Mouse (Mus musculus) right cerebral cortex, postnatal 36 days (tissue): ENCODE results near the gene Exosc6.
A peak's percentile ranks its signal among the peaks of the same experiment; 100 is the strongest.
"Not testable (repeated sequence)": the region's sequence is repeated elsewhere in the genome, so short reads cannot be mapped to it uniquely, and the experiment has no call there.

Experiments used
- DNase-seq, 2 experiments: peaks; one replicate each; pipeline ENCODE4 v3.0.0; 2022; ENCODE audit warnings: low spot score in 2 of 2, mixed read lengths in 1 of 2

Exosc6 gene

GRCm38 (mm10) chr8:111061688-111062071 lies 5.5 kb downstream of the Exosc6 start:
- DNase-seq: no peak

GRCm38 (mm10) chr8:111062072-111062757 lies 6.1 kb downstream of the Exosc6 start:
- peak; percentile 89 to 91 for DNase-seq

DNA sequence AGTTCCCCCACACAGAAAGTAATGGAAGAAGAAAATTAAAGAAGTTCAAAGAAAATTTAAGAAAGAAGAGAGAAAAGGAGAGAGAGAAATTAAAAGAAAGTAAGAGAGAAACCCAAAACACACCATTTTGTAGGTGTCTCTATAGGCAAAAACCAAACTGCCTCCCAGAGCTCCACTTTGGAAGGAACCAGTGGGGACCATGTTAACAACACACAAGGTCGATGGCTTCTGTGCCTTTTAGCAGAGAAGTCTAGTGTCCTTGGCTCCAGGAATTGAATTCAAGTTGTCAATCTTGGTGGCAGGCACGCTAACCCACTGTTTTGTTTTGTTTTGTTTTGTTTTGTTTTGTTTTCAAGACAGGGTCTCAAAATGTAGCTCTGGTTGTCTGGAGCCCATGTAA lies 6.8 kb downstream of the Exosc6 start:
- DNase-seq: no peak

- DNase-seq: no peak
These were observed 10.2 kb downstream of the Exosc6 start for GRCm38 (mm10) chr8:111066308-111066707.

- no peak for DNase-seq
These were observed 11.3 kb downstream of the Exosc6 start for GRCm38 (mm10) chr8:111067439-111067838.

DNA sequence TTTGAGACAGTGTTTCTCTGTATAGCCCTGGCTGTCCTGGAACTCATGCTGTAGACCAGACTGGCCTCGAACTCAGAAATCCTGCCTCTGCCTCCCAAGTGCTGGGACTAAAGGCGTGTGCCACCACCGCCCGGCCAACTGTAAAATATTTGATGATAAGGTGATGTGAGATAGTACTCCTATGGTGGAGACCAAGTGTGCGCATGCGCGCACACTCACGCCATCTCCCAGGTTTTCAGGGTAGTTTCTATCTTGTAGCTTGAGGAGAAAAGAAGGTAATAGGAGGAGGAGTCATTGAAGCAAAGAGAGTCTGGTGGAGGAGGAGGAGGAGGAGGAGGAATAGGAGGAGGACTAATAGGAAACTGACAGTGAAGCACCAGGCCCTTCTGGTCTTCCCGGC lies 12.5 kb downstream of the Exosc6 start:
- DNase-seq: not testable (repeated sequence)

DNA sequence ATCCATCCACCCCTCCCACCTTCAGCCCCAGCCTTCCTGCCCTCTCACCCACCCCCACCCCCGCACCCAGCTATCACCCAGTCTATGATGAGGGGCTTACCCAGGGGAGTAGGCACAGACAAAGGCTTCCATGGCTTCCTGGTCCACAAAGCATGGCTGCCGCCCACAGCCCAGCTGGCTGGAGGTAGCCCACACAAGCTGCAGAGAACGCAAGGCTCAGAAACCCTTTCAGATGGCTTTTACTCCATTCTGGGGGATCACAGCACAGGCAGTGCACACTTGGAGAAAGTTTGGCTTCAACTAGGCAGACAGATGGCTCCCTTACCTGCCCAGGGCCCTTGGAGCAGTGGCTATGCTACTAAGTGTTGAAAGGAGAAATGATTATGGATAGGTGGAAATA lies 19.8 kb downstream of the Exosc6 start:
- DNase-seq: peak; percentile 56 to 61

DNA sequence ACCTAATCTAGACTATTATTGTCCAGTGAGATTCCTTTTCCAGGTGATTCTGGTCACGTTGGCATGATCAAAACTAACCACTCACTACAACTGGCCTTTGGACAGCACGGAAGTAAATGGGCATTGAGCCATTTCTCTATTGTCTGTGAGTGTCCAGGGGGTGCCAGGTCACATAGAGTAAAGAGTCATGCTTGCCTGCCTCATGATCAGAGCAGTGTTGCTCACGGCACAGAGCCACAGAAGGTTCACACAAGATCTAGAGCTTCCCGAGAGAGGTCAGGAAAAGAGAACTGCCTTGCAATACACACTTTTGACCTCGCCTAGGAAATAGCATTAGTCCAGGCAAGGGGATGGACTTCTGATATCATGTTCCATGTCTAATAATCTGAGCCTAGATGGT lies 23.3 kb downstream of the Exosc6 start:
- no peak for DNase-seq

DNA sequence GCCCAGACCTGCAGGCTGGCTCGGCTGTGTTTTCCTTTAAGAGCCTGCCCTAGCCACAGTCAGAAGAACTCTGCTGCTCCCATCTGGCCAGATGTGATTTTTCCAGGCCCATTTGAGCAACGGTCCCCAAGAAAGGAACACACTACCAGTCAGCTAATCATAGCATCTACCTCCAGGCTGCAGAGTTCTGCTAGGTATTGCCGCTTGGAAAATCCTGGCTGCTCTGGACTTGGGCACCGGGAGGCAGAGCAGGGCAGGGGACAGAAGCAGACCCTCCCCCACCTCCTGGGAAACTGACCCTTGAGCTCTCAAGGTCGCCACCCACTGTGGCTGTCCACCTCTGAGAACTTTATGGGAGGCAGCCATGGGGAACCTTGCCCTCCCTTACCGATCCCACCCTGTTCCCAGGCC lies 23.7 kb downstream of the Exosc6 start:
- no peak for DNase-seq

- no peak for DNase-seq
These were observed 25.6 kb downstream of the Exosc6 start for GRCm38 (mm10) chr8:111081580-111082258.

- not testable (repeated sequence) for DNase-seq
These were observed 27.8 kb downstream of the Exosc6 start for GRCm38 (mm10) chr8:111083936-111084335.

DNA sequence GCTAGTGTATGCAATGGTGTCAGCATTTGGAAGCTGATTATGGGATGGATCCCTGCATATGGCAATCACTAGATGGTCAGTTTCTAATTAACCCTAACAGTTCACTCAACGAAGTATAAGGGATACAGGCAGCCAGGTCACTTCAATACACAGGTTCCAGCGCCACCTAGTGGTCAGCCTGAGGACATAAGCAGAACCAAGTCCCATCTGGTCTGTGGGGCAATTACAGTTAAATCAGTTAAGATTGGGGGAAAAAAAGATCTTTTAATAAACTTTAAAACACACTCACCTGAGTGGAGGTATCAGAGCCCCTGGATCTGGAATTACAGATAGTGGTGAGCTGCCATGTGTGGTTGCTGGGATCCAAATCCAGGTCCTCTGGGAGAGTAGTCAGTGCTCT lies 34.0 kb downstream of the Exosc6 start:
- peak; percentile 18 to 29 for DNase-seq

DNA sequence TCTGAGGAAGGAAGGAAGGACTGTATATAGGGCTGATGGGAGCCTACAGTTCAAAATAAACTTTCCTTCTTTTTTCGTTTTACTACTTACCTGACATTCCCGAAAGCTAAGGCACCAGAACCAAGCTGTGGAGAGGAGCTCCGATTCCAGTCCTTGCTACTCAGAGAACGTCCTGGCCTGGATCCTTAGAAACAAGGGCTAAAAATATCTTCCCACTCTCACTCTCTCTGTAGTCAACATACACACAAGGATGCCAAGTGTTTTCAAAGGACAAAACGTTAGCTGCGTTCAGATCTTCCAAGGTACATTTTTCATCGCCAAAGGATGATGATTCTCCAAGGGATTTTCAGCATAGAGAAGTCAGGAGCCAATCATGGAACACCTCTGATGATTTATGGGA lies 35.6 kb downstream of the Exosc6 start:
- no peak for DNase-seq

- DNase-seq: not testable (repeated sequence)
These were observed 36.2 kb downstream of the Exosc6 start, which contains the start of gene Clec18a for GRCm38 (mm10) chr8:111092326-111092725. TSS of gene Clec18a (minus strand) at chr8:111092426.

DNA sequence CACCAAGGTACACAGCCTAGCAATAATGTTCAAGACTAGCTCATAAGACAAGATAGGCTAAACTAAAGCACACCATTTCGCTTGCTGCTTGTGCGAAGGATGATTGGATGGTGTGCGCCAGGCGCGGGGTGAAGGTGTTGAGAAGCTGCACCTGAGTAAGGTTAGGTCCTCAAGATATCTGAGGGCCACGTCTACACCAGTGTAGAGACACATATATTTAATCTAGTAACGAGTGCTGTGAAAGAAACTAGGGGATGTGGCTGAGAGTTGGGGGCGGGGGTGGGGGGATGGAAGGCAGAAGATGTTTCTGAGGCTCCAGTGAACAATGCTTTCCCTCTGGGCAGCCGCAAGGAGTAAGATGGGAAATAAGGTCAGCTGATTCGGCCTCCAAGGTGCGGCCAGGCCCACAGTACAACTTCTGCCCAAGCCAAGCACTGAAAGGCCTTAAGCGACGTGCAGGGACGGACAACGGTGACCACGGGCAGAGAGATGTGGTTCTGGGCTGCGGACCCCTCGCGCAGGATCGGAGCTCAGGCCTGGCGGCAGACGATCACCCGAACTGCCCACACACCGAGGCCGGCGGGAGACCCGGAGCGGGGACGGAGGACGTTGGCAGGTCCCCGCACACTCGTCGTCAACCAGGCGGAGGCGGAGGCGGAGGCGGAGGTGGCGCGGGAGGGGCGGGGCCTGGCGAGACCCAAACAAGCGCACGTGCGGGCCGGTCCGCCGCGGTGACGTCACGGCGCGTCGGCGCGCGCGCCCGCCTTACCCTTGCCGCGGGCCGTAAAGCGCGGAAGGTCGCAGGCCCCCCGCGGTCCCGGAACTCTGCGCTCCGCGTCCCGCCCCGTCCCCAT lies 38.0 kb downstream of the Exosc6 start, which contains the start of gene Pdpr:
TSS of gene Pdpr (plus strand) at position 766 of the 854 bp plus-strand sequence.
- peak; percentile 87 to 89 for DNase-seq

DNA sequence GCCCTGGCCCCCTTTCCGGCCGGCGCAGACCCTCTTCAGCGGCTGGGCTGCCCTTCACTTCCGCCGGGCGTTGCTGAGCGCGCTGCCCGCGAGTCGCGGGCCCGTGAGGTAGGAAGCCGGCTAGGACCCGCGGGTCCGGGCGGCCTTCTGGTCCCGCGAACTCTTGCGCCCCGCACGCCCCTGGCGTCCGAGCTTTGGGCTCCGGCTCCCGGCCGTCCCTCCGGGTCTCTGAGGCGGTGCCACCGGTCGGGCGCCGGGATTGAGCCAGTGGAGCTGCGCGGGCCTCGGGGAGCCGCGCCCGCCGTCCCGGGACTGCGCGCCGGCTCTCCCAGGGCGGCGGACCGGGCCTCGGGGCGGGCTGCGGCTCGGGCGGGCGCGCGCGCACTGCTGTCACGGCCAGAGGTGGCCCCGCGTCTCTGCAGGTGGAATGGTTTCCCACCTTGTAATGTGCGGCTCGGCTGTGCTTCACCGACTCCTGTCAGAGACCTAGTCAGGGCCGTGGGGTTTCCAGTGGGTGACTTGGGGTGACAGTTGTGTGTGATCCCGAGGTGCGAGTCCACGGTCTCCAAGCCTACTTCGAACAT lies 38.7 kb downstream of the Exosc6 start:
- DNase-seq: not testable (repeated sequence)
